Mouse (Mus musculus) midbrain, embryonic 14.5 days (tissue): ENCODE results near the gene Dst. TPM values are rescaled to one million over a fixed set of nuclear protein-coding genes. Genes with fewer than 3 reads are reported as not detected.

Source experiments
- ATAC-seq: fragments of 200-750 bp; cut with Nextera tagmentation; 2 replicates; pipeline ENCODE4 v1.8.0; 2017; ENCODE audit warnings: moderate number of reproducible peaks, moderate library complexity; ENCODE audit not compliant: low FRiP score, low TSS enrichment
- DNase-seq: peaks from one replicate; pipeline ENCODE4 v3.0.0-alpha.2; 2015
- H3K27ac ChIP-seq: fragments of 300-500 bp; sonication (generic); replicated peaks from 2 replicates; pipeline ENCODE4 v1.5.1; 2014; ENCODE audit warnings: mild to moderate bottlenecking, low read depth, low read length, moderate library complexity
- H3K27me3 ChIP-seq: fragments of 300-500 bp; sonication (generic); 2 replicates; pipeline ENCODE4 v1.6.1; 2014; ENCODE audit warnings: low read length, control low read depth, mixed read lengths; ENCODE audit not compliant: control insufficient read depth, insufficient read depth
- H3K36me3 ChIP-seq: fragments of 300-500 bp; sonication (generic); 2 replicates; pipeline ENCODE4 v1.6.1; 2014; ENCODE audit warnings: low read length, control low read depth; ENCODE audit not compliant: control insufficient read depth, insufficient read depth
- H3K4me1 ChIP-seq: fragments of 300-500 bp; sonication (generic); 2 replicates; pipeline ENCODE4 v1.6.1; 2014; ENCODE audit warnings: mild to moderate bottlenecking, antibody characterized with exemption, low read length, control low read depth; ENCODE audit not compliant: control insufficient read depth, insufficient read depth
- H3K4me2 ChIP-seq: fragments of 300-500 bp; sonication (generic); 2 replicates; pipeline ENCODE4 v1.6.1; 2014; ENCODE audit warnings: mild to moderate bottlenecking, low read length, moderate library complexity
- H3K4me3 ChIP-seq: fragments of 300-500 bp; sonication (generic); replicated peaks from 2 replicates; pipeline ENCODE4 v1.5.1; 2014; ENCODE audit warnings: low read depth, low read length
- H3K9ac ChIP-seq: fragments of 300-500 bp; sonication (generic); replicated peaks from 2 replicates; pipeline ENCODE4 v1.6.1; 2014; ENCODE audit warnings: mild to moderate bottlenecking, low read length, moderate library complexity
- H3K9me3 ChIP-seq: fragments of 300-500 bp; sonication (generic); 2 replicates; pipeline ENCODE4 v1.6.1; 2016; ENCODE audit warnings: low read length, control low read depth, mixed read lengths; ENCODE audit not compliant: control insufficient read depth
- WGBS: fragments of 180-500 bp; shearing (Covaris S2); extraction: QIAGEN DNeasy Blood & Tissue Kit; methylation state at CpG from one replicate; pipeline ENCODE4 v1.1.7; 2014; 5-methylcytosine and 5-hydroxymethylcytosine counted together
- polyA plus RNA-seq: library from polyadenylated mRNA; unstranded; fragments of >200 nt; fragmentation: Nextera tagmentation; extraction: Ambion mirVana; gene quantifications from 2 replicates; pipeline ENCODE4 v1.2.1, GENCODE M21; 2014

Gene Dst
- polyA plus RNA-seq, 1 experiment from 2014 or later, result 59.8 TPM

DNA sequence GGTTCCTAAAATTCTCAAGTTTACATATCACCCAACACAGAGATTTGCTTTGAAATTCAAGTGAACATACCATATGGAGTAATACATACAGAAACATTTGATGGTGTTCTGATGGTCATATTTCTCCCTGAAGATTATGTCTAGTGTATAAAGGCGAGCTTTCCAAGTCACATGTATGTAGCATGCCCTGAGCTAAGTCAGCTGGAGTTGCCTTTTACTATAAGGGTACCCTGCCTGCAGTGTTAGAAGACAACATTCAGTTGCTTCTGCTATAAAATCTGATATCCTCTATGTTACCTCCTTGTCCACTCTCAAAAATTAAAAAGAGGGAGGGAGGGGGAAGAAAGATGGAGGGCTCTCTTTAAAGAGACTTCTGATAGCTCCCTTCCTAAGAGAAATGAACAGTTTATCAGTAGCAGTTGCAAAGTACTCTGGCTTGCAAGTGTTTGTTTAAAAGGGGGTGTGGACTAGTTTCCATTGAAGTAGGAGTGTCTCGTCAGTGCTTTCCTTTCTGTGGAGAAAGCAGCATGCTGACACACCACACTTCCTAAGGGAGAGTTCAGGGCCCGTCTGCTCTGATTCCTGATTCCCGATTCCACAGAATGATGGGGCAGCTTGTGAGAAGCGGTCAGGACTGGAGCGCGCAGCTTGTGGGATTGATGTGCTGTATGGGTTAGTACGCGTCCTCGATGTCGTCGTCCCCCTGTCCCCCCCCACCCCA, 168.8 kb downstream of the Dst start:
- Histone ChIP-seq H3K9me3 (no peaks in the 10 kb centered on the region), H3K4me3 (no peak overlapping the region), H3K4me1 (peaks cover 15% of the 10 kb centered on the region; the same call in 1 of the 2 replicates), H3K36me3 (no peaks in the 10 kb centered on the region), H3K9ac (no peak overlapping the region), H3K27ac (no peak overlapping the region), H3K27me3 (no peaks in the 10 kb centered on the region), H3K4me2 (no peak overlapping the region)
- ATAC-seq (peak; percentile 24; the same call in 1 of the 2 replicates), DNase-seq (no peak)
- WGBS, result 13% methylated on average over 12 of the region's 12 CpGs

DNA sequence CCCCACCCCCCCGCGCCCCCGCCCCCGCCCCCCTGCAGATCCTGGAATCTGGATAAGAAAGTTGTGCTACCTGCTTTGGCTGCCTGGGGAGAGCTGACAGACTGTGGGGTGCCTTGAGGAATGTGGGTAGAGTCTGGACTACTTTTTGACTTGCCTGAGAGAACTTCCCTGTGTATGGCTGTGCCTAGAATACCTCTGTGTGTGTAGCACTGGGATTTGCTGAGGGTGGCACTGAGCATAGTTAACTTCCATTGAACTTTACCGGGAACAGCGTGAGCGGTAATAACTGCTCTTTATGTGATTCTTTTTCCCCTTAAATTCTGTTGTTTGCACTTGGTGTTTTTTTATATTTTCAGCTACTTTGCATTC, 169.4 kb downstream of the Dst start:
- Histone ChIP-seq H3K9me3 (no peaks in the 10 kb centered on the region), H3K4me2 (no peak overlapping the region), H3K36me3 (no peaks in the 10 kb centered on the region), H3K9ac (no peak overlapping the region), H3K4me1 (peaks cover 15% of the 10 kb centered on the region; the same call in 1 of the 2 replicates), H3K27me3 (no peaks in the 10 kb centered on the region), H3K27ac (no peak overlapping the region), H3K4me3 (no peak overlapping the region)
- no peak for DNase-seq
- ATAC-seq, result no peak
- 19% methylated on average over 7 of the region's 7 CpGs for WGBS

DNA sequence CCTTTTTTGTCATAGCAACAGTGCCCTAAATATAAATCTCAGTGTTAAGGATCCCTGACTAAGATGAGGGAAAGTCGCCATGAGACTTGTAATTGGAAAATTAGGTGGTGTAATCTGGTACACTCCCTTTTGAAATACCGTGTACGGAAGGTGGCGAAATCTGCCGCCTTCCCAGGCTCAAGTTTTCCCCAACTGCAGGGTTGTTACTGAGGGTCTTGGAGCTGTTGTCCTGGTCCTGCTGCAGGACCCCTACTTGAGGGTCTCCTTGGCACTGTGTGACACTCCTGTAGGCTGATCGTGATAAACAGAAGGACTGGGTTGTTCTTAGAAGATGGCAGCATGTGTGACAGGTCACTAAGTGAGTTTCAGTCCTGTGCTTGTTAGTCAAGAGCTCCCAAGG, 169.9 kb downstream of the Dst start:
- no peak overlapping the region for H3K4me2 ChIP-seq
- no peak for ATAC-seq
- no peaks in the 10 kb centered on the region for H3K27me3 ChIP-seq
- no peak overlapping the region for H3K27ac ChIP-seq
- H3K9ac ChIP-seq, result no peak overlapping the region
- 91% methylated on average over 6 of the region's 6 CpGs for whole genome bisulfite sequencing
- H3K4me3 ChIP-seq, result no peak overlapping the region
- no peaks in the 10 kb centered on the region for H3K36me3 ChIP-seq
- peaks cover 15% of the 10 kb centered on the region; the same call in 1 of the 2 replicates for H3K4me1 ChIP-seq
- H3K9me3 ChIP-seq, result no peaks in the 10 kb centered on the region
- no peak for DNase-seq

DNA sequence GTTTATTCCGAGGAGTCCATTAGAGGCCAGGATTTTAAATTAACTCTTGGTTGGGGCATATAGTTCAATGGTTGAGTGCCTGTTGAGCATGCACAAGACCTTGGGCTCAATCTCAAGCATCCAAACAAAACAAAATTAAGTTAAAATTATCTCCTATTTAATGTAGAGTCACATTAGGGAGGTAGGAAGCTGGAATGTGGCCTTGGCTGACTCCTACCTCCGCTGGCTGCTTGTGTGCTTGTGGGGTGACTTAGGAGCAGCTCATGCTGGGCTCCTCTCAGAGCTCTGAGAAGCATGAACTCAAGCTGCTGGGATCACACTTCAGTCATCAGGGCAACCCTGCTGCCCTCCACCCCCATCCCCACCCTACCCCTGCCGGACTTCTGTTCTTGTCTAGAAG, 181.0 kb downstream of the Dst start:
- Histone ChIP-seq H3K4me1 (no peaks in the 10 kb centered on the region), H3K4me2 (no peak overlapping the region), H3K27ac (no peak overlapping the region), H3K27me3 (no peaks in the 10 kb centered on the region), H3K9me3 (no peaks in the 10 kb centered on the region), H3K36me3 (0 out of 2 replicates have a peak, but pooled peaks cover 8% of the 10 kb centered on the region), H3K9ac (no peak overlapping the region), H3K4me3 (no peak overlapping the region)
- no peak for ATAC-seq
- WGBS, result 96% methylated on average over 3 of the region's 3 CpGs
- DNase-seq, result no peak

DNA sequence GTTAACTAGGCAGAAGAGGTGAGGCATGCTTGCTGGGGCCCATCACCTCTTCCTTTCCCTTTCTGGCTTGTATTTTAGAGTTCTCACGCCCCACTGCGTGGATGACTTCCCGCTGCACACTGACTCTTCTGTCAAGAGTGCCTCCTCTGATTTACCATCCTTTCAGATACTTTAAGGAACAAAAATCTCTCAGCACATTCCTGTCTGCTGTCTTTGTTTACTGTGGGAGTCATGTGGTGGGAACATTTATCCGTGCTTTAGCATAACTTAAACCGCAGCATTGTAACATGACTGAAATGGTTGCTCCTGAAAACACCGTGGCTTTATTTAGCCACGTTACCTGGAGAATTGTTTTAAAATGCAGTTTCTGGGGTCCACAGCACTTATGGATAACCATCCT, 182.7 kb downstream of the Dst start:
- H3K4me3 ChIP-seq, result no peak overlapping the region
- H3K27ac ChIP-seq, result no peak overlapping the region
- no peak for ATAC-seq
- H3K4me1 ChIP-seq, result no peaks in the 10 kb centered on the region
- no peak overlapping the region for H3K4me2 ChIP-seq
- 0 out of 2 replicates have a peak, but pooled peaks cover 8% of the 10 kb centered on the region for H3K36me3 ChIP-seq
- H3K9ac ChIP-seq, result no peak overlapping the region
- WGBS, result 86% methylated on average over 7 of the region's 7 CpGs
- DNase-seq, result no peak
- H3K9me3 ChIP-seq, result no peaks in the 10 kb centered on the region
- H3K27me3 ChIP-seq, result no peaks in the 10 kb centered on the region

DNA sequence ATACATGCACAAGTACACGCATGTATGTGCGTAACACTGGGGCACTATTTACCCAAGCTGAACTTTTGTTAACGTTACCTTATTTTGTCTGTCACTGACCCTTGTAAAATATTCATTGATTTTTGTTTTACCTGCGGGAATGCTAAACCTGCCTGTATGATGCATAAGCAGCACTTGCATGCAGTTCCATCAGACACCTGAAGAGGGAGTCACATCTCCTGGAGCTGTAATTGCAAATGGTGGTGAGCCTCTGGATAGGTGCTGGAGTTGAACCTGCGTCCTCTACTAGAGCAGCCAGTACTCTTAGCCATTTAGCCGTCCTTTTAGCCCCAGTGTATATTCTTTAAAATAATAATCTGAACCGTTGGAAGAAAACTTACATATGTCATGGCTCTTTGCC, 185.6 kb downstream of the Dst start:
- Histone ChIP-seq H3K4me1 (no peaks in the 10 kb centered on the region), H3K9ac (no peak overlapping the region), H3K36me3 (no peaks in the 10 kb centered on the region), H3K4me2 (no peak overlapping the region), H3K27me3 (no peaks in the 10 kb centered on the region), H3K4me3 (no peak overlapping the region), H3K27ac (no peak overlapping the region), H3K9me3 (no peaks in the 10 kb centered on the region)
- DNase-seq (no peak), ATAC-seq (no peak)
- 95% methylated on average over 7 of the region's 7 CpGs for WGBS

DNA sequence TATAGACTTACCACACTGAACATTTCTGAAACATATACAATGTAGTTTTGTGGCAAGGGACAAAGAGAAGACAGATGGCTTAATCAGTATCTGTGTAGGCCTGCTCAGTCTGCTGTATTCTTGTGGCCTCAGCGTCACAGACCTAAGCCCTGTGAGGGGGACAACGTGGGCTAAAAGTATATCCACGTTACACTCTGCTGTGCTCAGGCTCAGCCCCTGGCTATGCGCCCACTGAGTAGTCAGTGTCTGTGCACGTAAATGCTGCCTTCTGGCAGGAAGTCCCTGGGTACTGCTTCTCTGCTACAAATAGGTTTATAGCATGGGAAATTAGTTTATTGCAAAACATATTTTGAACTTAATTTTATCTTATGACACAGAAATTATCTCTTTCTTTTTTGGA, 186.3 kb downstream of the Dst start:
- DNase-seq, result peak; percentile 32

DNA sequence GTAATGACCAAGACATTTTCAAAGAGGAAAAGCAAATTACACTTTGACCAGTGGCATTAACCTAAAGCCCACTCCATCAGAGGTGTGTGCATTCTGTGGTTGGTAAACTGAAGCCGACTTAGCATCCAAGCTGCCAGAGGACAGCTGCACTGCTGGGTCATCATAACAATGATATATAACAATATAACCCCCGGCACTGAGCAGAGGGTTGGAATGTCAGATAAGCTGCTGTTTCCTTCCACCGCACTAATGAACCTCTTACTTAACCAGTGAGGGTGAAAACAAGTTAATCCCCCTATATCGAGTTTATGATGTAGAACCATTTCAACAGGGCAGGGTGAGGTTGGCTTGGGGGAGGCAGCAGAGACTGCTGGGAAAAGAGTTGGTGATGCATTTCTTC, 187.1 kb downstream of the Dst start:
- Histone ChIP-seq H3K9ac (no peak overlapping the region), H3K9me3 (no peaks in the 10 kb centered on the region), H3K4me3 (no peak overlapping the region), H3K27ac (no peak overlapping the region), H3K36me3 (no peaks in the 10 kb centered on the region), H3K4me2 (no peak overlapping the region), H3K4me1 (peaks cover 1% of the 10 kb centered on the region; the same call in 1 of the 2 replicates), H3K27me3 (no peaks in the 10 kb centered on the region)
- WGBS, result 36% methylated on average over 4 of the region's 4 CpGs
- DNase-seq (no peak), ATAC-seq (no peak)

More for the DNA sequence above, 186.3 kb downstream of the Dst start:
- ATAC-seq, result no peak
- Histone ChIP-seq H3K4me2 (no peak overlapping the region), H3K36me3 (no peaks in the 10 kb centered on the region), H3K4me3 (no peak overlapping the region), H3K27ac (no peak overlapping the region), H3K4me1 (no peaks in the 10 kb centered on the region), H3K9ac (no peak overlapping the region), H3K9me3 (no peaks in the 10 kb centered on the region), H3K27me3 (no peaks in the 10 kb centered on the region)
- 56% methylated on average over 5 of the region's 5 CpGs for WGBS

DNA sequence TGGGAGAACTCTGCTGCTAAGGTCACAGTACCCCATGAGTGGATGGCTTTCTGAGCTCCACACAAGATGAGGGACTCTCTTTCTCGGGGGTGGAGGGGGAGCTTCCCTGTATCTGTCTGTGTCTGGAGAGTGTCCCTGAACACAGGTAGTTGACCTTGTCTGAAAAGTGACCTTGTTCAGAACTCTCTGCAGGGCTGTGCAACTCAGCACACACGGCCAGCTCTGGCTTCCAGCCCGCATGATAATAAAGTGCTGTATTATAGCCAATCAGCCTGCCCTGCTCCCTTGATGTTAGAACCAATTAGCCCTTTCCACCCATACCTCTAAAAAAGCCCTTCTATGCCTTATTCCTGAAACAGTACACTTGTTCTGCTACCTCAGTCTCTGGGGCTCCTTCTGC, 188.9 kb downstream of the Dst start:
- no peak overlapping the region for H3K27ac ChIP-seq
- no peaks in the 10 kb centered on the region for H3K9me3 ChIP-seq
- no peak overlapping the region for H3K9ac ChIP-seq
- no peak for ATAC-seq
- WGBS, result 65% methylated on average over 3 of the region's 3 CpGs
- no peak overlapping the region for H3K4me3 ChIP-seq
- DNase-seq, result no peak
- H3K4me1 ChIP-seq, result peaks cover 3% of the 10 kb centered on the region; the same call in 1 of the 2 replicates
- no peaks in the 10 kb centered on the region for H3K36me3 ChIP-seq
- no peak overlapping the region for H3K4me2 ChIP-seq
- H3K27me3 ChIP-seq, result no peaks in the 10 kb centered on the region
